ENCODE assay signal across 16 mouse cellular contexts in the genomic region with DNA sequence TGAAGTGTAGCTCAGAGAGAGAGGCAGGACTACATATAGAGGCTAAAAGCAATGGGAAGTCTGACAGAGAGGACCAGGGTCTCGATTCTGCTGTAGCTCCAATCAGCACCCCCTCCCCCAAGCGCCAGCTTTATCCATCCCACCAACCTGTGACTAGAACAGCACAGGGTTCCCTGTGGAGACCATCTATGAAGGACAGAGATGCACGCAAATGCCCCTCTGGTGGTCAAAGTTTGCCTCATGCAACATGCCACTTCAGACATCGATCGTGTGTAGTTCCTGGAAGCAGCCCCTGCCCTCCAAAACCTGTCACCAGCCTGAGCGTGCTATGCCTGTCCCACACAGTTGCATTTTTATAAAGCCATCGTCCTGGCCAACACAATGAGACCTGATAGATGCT.
A peak's percentile ranks its signal among the peaks of the same experiment; 100 is the strongest.
DNase-seq lines count a peak whose midpoint lies in the region; ATAC-seq and TF ChIP-seq lines count a peak whose summit lies in the region.
"Had no signal": no experiment of that assay in that cellular context is flagged by ENCODE, and none has a peak within 500 bp of the region (broad histone marks: within the 10 kb centered on the region; RNA-seq: fewer than 3 reads in every experiment).

No protein-coding gene starts in this region.

- DNase-seq in kidney, adult 18-20 months: no peak
- DNase-seq in hindbrain, embryonic 14.5 days (ENCODE audit: low spot score): no peak
- DNase-seq in midbrain, postnatal 0 days (ENCODE audit: low spot score): no peak
- DNase-seq in kidney, postnatal 25 days: no peak
- DNase-seq in testis, postnatal 14 days (ENCODE audit: low spot score): no peak
- DNase-seq: adrenal gland, postnatal 14 days; cerebellum, adult 18-20 months; heart, adult 11 months; kidney, adult 8-10 months; liver, embryonic 13.5 days; thymus, postnatal 4 days had no signal

- no peak overlapping the region for H3K4me2 ChIP-seq in kidney, embryonic 15.5 days
- H3K4me2 ChIP-seq in forebrain, embryonic 13.5 days: no peak overlapping the region
- H3K4me2 ChIP-seq in hindbrain, embryonic 14.5 days (replicated peaks): no peak overlapping the region
- no peak overlapping the region for H3K4me2 ChIP-seq in midbrain, postnatal 0 days (ENCODE audit: low read depth, low read length, poor library complexity, severe bottlenecking)
- H3K4me2 ChIP-seq: embryonic facial prominence, embryonic 12.5 days; heart, embryonic 15.5 days; liver, embryonic 13.5 days; lung, embryonic 15.5 days had no signal

- 0 out of 2 replicates have a peak, but pooled peaks have one; percentile 27 for ATAC-seq in kidney, embryonic 15.5 days (replicated peaks; ENCODE audit: low FRiP score)
- ATAC-seq in forebrain, embryonic 13.5 days: no peak
- no peak for ATAC-seq in hindbrain, embryonic 14.5 days (ENCODE audit: low FRiP score)
- ATAC-seq in midbrain, postnatal 0 days (ENCODE audit: low FRiP score): no peak

- 0 out of 2 replicates have a peak, but pooled peaks have one; percentile 19 for TF ChIP-seq CTCF in midbrain, postnatal 0 days (IDR thresholded peaks at IDR 0.05)

- H3K36me3 ChIP-seq in kidney, embryonic 15.5 days: no peaks in the 10 kb centered on the region
- no peaks in the 10 kb centered on the region for H3K36me3 ChIP-seq in forebrain, embryonic 13.5 days (ENCODE audit: poor library complexity, severe bottlenecking)
- no peaks in the 10 kb centered on the region for H3K36me3 ChIP-seq in hindbrain, embryonic 14.5 days (replicated peaks; ENCODE audit: control insufficient read depth, insufficient read depth)
- H3K36me3 ChIP-seq in midbrain, postnatal 0 days (ENCODE audit: insufficient read depth, low read length): no peaks in the 10 kb centered on the region
- H3K36me3 ChIP-seq: embryonic facial prominence, embryonic 12.5 days; heart, embryonic 15.5 days; lung, embryonic 15.5 days had no signal

- H3K9ac ChIP-seq in kidney, embryonic 15.5 days: no peak overlapping the region
- H3K9ac ChIP-seq in forebrain, embryonic 13.5 days: no peak overlapping the region
- no peak overlapping the region for H3K9ac ChIP-seq in hindbrain, embryonic 14.5 days
- no peak overlapping the region for H3K9ac ChIP-seq in midbrain, postnatal 0 days (replicated peaks; ENCODE audit: low read length, poor library complexity, severe bottlenecking)
- H3K9ac ChIP-seq: embryonic facial prominence, embryonic 12.5 days; heart, embryonic 15.5 days; liver, embryonic 13.5 days; lung, embryonic 15.5 days had no signal

- 83% methylated on average over 7 of the region's 7 CpGs for WGBS in kidney, embryonic 15.5 days
- 76% methylated on average over 7 of the region's 7 CpGs for WGBS in forebrain, embryonic 13.5 days
- WGBS in hindbrain, embryonic 14.5 days: 73% methylated on average over 7 of the region's 7 CpGs
- WGBS in midbrain, postnatal 0 days: 80% methylated on average over 7 of the region's 7 CpGs

- peaks cover 13% of the 10 kb centered on the region; the same call in 1 of the 2 replicates for H3K4me1 ChIP-seq in kidney, embryonic 15.5 days
- H3K4me1 ChIP-seq in forebrain, embryonic 13.5 days: peaks cover 46% of the 10 kb centered on the region
- H3K4me1 ChIP-seq in hindbrain, embryonic 14.5 days (replicated peaks; ENCODE audit: control insufficient read depth, insufficient read depth, low read length): peaks cover 21% of the 10 kb centered on the region
- H3K4me1 ChIP-seq in midbrain, postnatal 0 days (ENCODE audit: insufficient read depth, low read length): peaks cover 9% of the 10 kb centered on the region; the same call in 1 of the 2 replicates

- no peaks in the 10 kb centered on the region for H3K27me3 ChIP-seq in kidney, embryonic 15.5 days
- no peaks in the 10 kb centered on the region for H3K27me3 ChIP-seq in forebrain, embryonic 13.5 days
- H3K27me3 ChIP-seq in hindbrain, embryonic 14.5 days (ENCODE audit: control insufficient read depth, insufficient read depth, low read length): no peaks in the 10 kb centered on the region
- no peaks in the 10 kb centered on the region for H3K27me3 ChIP-seq in midbrain, postnatal 0 days (ENCODE audit: insufficient read depth, low read length)
- H3K27me3 ChIP-seq: embryonic facial prominence, embryonic 12.5 days; heart, embryonic 15.5 days; liver, embryonic 13.5 days; lung, embryonic 15.5 days had no signal

- no peak overlapping the region for H3K27ac ChIP-seq in kidney, embryonic 15.5 days
- peak overlapping the region; percentile 91 for H3K27ac ChIP-seq in forebrain, embryonic 13.5 days
- 0 out of 2 replicates have a peak overlapping the region, but pooled peaks have one; percentile 64 for H3K27ac ChIP-seq in hindbrain, embryonic 14.5 days
- no peak overlapping the region for H3K27ac ChIP-seq in midbrain, postnatal 0 days (ENCODE audit: low read depth, low read length)
- H3K27ac ChIP-seq: embryonic facial prominence, embryonic 12.5 days; heart, embryonic 15.5 days; liver, embryonic 13.5 days; lung, embryonic 15.5 days had no signal

- no peaks in the 10 kb centered on the region for H3K9me3 ChIP-seq in kidney, embryonic 15.5 days (replicated peaks)
- H3K9me3 ChIP-seq in forebrain, embryonic 13.5 days (replicated peaks): no peaks in the 10 kb centered on the region
- H3K9me3 ChIP-seq in hindbrain, embryonic 14.5 days (ENCODE audit: control insufficient read depth, low read length): no peaks in the 10 kb centered on the region
- H3K9me3 ChIP-seq in midbrain, postnatal 0 days (ENCODE audit: low read length): no peaks in the 10 kb centered on the region
- H3K9me3 ChIP-seq: embryonic facial prominence, embryonic 12.5 days; heart, embryonic 15.5 days; liver, embryonic 13.5 days; lung, embryonic 15.5 days had no signal

- H3K4me3 ChIP-seq in kidney, embryonic 15.5 days (replicated peaks): no peak overlapping the region
- no peak overlapping the region for H3K4me3 ChIP-seq in forebrain, embryonic 13.5 days
- no peak overlapping the region for H3K4me3 ChIP-seq in hindbrain, embryonic 14.5 days (replicated peaks; ENCODE audit: low read length)
- H3K4me3 ChIP-seq in midbrain, postnatal 0 days (ENCODE audit: low read depth, low read length): no peak overlapping the region
- H3K4me3 ChIP-seq: embryonic facial prominence, embryonic 12.5 days; heart, embryonic 15.5 days; liver, embryonic 13.5 days; lung, embryonic 15.5 days had no signal

Comparison
In these comparisons a context has a peak if more than half of its experiments do, and no peak if none do; other contexts are left out.
1. H3K27ac ChIP-seq: peak in forebrain, embryonic 13.5 days (single experiment) and hindbrain, embryonic 14.5 days (single experiment); none in kidney, embryonic 15.5 days (single experiment) and midbrain, postnatal 0 days (single experiment).